Mouse (Mus musculus): ENCODE results near the gene Rad51ap2. TPM values are rescaled to one million over a fixed set of nuclear protein-coding genes. Genes with fewer than 3 reads are reported as not detected.

Rad51ap2 gene
- total and polyA plus RNA-seq, 3 experiments: not detected

DNA sequence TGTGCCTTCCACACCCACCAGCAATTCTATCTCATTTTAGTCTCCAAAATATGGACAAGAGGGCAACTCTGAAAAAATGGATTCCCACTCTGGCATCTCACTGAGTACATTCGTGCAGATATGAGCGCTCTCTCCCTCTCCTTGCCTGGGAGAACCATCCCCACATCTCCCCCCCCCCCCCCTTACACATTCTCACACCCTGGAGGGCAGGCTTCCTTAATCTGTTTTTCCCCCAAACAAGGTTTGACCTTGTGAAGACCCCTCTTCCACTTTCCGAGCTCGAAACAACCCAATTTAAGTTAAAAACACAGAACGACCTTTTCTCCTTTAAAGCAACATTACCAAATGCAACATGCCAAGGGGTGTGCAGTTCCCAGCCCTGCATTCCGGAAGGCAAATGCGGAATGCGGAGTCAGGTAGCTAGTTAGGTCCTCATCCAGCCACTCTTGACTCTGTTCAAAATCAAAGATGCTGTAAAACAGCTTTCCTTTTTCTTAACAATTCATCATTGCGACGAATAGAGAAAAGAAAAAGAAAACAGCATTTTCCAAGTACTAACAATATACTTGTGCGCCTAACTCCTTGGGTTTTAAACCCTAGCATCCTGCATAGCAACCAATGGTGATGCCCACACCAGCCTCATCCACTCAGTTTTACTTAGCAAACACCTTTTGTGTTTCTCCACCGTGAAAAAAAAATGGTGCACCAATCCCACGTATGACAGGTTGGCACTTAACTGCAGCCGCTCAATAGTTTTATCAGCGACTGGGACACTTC, 20.4 kb upstream of the Rad51ap2 start:
- dilution Hi-C loops (cut with MboI; ENCODE audit: extremely low pct_ligation_motif_present, extremely low pct_unique_long_range_greater_than_20kb, low sequenced_read_pairs): no loop called here
- H3K9ac ChIP-seq (ENCODE audit: insufficient read depth, low read depth): no peak overlapping the region
- H3K4me3 ChIP-seq (replicated peaks in 1 of 3; ENCODE audit: low read depth in 2 of 3, low read length in 2 of 3, poor library complexity in 1 of 3): no peak overlapping the region
- no peak overlapping the region for H3K4me2 ChIP-seq (ENCODE audit: insufficient read depth, low read depth, poor library complexity, severe bottlenecking)
- H3K9me3 ChIP-seq (replicated peaks; ENCODE audit: low read length): no peaks in the 10 kb centered on the region
- no peak for DNase-seq (ENCODE audit: extremely low read depth)
- in situ Hi-C loops (cut with MboI; ENCODE audit: low pct_ligation_motif_present, low pct_unique_long_range_greater_than_20kb, low sequenced_read_pairs): no loop called here
- H3K27ac ChIP-seq (ENCODE audit: insufficient read depth, low read depth): no peak overlapping the region
- no peaks in the 10 kb centered on the region for H3K4me1 ChIP-seq (ENCODE audit: control insufficient read depth in 1 of 2, insufficient read depth in 2 of 2)
- H3K36me3 ChIP-seq (replicated peaks in 1 of 2; ENCODE audit: control insufficient read depth in 1 of 2, insufficient read depth in 1 of 2, low read length in 1 of 2): no peaks in the 10 kb centered on the region
- no peaks in the 10 kb centered on the region for H3K79me2 ChIP-seq (replicated peaks; ENCODE audit: control insufficient read depth, extremely low read depth, insufficient read depth, poor library complexity, severe bottlenecking)
- H3K27me3 ChIP-seq (replicated peaks): no peaks in the 10 kb centered on the region
- TF ChIP-seq JUN (IDR thresholded peaks at IDR 0.05; ENCODE audit: insufficient read depth, low read depth, low read length): no peak
- no peak for TF ChIP-seq RAD21 (IDR thresholded peaks at IDR 0.05; ENCODE audit: low read depth, low read length)
- no peak for TF ChIP-seq UBTF (IDR thresholded peaks at IDR 0.05; ENCODE audit: low read depth, low read length)
- no peak for TF ChIP-seq NELFE (IDR thresholded peaks at IDR 0.05; ENCODE audit: low read depth, low read length)
- TF ChIP-seq USF2 (conservative IDR thresholded peaks at IDR 0.05; ENCODE audit: low read depth, low read length): no peak
- TF ChIP-seq BHLHE40 (IDR thresholded peaks at IDR 0.05; ENCODE audit: low read depth, low read length): no peak
- no peak for TF ChIP-seq MAZ (IDR thresholded peaks at IDR 0.05; ENCODE audit: low read depth, low read length)
- no peak for TF ChIP-seq HCFC1 (IDR thresholded peaks at IDR 0.05; ENCODE audit: low read depth, low read length)
- no peak for TF ChIP-seq MYC (IDR thresholded peaks at IDR 0.05; ENCODE audit: low read depth, low read length)
- TF ChIP-seq KAT2A (IDR thresholded peaks at IDR 0.05; ENCODE audit: insufficient replicate concordance, low read length): no peak
- TF ChIP-seq IRF4 (IDR thresholded peaks at IDR 0.05; ENCODE audit: low read depth, low read length): no peak
- no peak for TF ChIP-seq EP300 (IDR thresholded peaks at IDR 0.05; ENCODE audit: low read length)

DNA sequence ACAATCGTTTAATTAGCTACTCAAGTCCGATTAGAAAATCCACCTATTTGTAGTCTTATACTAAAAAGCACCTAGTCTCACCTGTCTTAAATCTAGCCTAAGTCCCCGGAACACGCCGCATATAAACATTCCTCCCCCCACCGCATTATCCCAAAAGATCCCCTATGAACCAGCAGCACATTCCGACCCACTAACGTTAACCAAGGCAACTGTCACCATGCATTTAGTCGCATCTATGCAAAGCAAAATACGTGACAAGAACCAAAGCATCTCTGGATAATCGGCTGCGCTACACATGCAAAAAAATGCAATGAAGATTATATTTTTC, 19.9 kb upstream of the Rad51ap2 start:
- H3K36me3 ChIP-seq (replicated peaks in 1 of 2; ENCODE audit: control insufficient read depth in 1 of 2, insufficient read depth in 1 of 2, low read length in 1 of 2): no peaks in the 10 kb centered on the region
- H3K79me2 ChIP-seq (replicated peaks; ENCODE audit: control insufficient read depth, extremely low read depth, insufficient read depth, poor library complexity, severe bottlenecking): no peaks in the 10 kb centered on the region
- H3K4me1 ChIP-seq (ENCODE audit: control insufficient read depth in 1 of 2, insufficient read depth in 2 of 2): no peaks in the 10 kb centered on the region
- dilution Hi-C loops (cut with MboI; ENCODE audit: extremely low pct_ligation_motif_present, extremely low pct_unique_long_range_greater_than_20kb, low sequenced_read_pairs) (no loop called here), in situ Hi-C loops (cut with MboI; ENCODE audit: low pct_ligation_motif_present, low pct_unique_long_range_greater_than_20kb, low sequenced_read_pairs) (no loop called here)
- no peak overlapping the region for H3K27ac ChIP-seq (ENCODE audit: insufficient read depth, low read depth)
- no peak overlapping the region for H3K9ac ChIP-seq (ENCODE audit: insufficient read depth, low read depth)
- H3K9me3 ChIP-seq (replicated peaks; ENCODE audit: low read length): no peaks in the 10 kb centered on the region
- H3K4me3 ChIP-seq (replicated peaks in 1 of 3; ENCODE audit: low read depth in 2 of 3, low read length in 2 of 3, poor library complexity in 1 of 3): no peak overlapping the region
- TF ChIP-seq BHLHE40 (IDR thresholded peaks at IDR 0.05; ENCODE audit: low read depth, low read length) (no peak), E2F4 (IDR thresholded peaks at IDR 0.05; ENCODE audit: insufficient replicate concordance, low read depth, low read length) (no peak), TBP (conservative IDR thresholded peaks at IDR 0.05; ENCODE audit: low read depth, low read length) (no peak), MYC (IDR thresholded peaks at IDR 0.05; ENCODE audit: low read depth, low read length) (no peak), ELF1 (IDR thresholded peaks at IDR 0.05; ENCODE audit: low read depth, low read length) (no peak), PAX5 (IDR thresholded peaks at IDR 0.05; ENCODE audit: low read length) (no peak), ETS1 (conservative IDR thresholded peaks at IDR 0.05; ENCODE audit: low read depth, low read length) (no peak), RCOR1 (conservative IDR thresholded peaks at IDR 0.05; ENCODE audit: low read depth, low read length) (no peak), CTCF (conservative IDR thresholded peaks at IDR 0.05 in 1 of 2, IDR thresholded peaks at IDR 0.05 in 1 of 2; ENCODE audit: low read depth in 2 of 2, low read length in 2 of 2) (no peak), NELFE (IDR thresholded peaks at IDR 0.05; ENCODE audit: low read depth, low read length) (no peak), POLR2AphosphoS2 (IDR thresholded peaks at IDR 0.05; ENCODE audit: low read depth, low read length) (no peak), CHD1 (IDR thresholded peaks at IDR 0.05; ENCODE audit: low read depth, low read length) (no peak), MXI1 (IDR thresholded peaks at IDR 0.05; ENCODE audit: low read depth, low read length) (no peak), CHD2 (IDR thresholded peaks at IDR 0.05; ENCODE audit: low read length) (no peak), USF1 (IDR thresholded peaks at IDR 0.05; ENCODE audit: low read depth, low read length) (no peak), MAX (IDR thresholded peaks at IDR 0.05; ENCODE audit: low read length) (no peak), TCF12 (IDR thresholded peaks at IDR 0.05; ENCODE audit: low read depth, low read length) (no peak), UBTF (IDR thresholded peaks at IDR 0.05; ENCODE audit: low read depth, low read length) (no peak)
- H3K27me3 ChIP-seq (replicated peaks): no peaks in the 10 kb centered on the region
- H3K4me2 ChIP-seq (ENCODE audit: insufficient read depth, low read depth, poor library complexity, severe bottlenecking): no peak overlapping the region
- DNase-seq (ENCODE audit: extremely low read depth): no peak

Data from CH12.LX (cell line).